Mouse (Mus musculus) monocyte, adult 5-6 weeks (primary cell): ENCODE data around the gene Eps8l3. TPM values are rescaled to one million over a fixed set of nuclear protein-coding genes. Genes with fewer than 3 reads are reported as not detected.
A peak's percentile ranks its signal among the peaks of the same experiment; 100 is the strongest.
"Not testable (repeated sequence)": the region's sequence is repeated elsewhere in the genome, so short reads cannot be mapped to it uniquely, and the experiment has no call there.

ENCODE experiments used
- ATAC-seq: fragments of 153-309, 156-312 bp; replicated peaks from 2 replicates; pipeline ENCODE4 v1.8.0; 2017; ENCODE audit warnings: mild to moderate bottlenecking; ENCODE audit not compliant: low TSS enrichment, insufficient number of reproducible peaks, severe bottlenecking, poor library complexity, low FRiP score
- total RNA-seq: library from RNA; stranded (forward); fragments of 200-1000, 200-491, 200-594 nt; gene quantifications from 3 replicates; pipeline ENCODE4 v1.2.3, GENCODE M21; 2017

Gene Eps8l3
- total RNA-seq, 1 experiment from 2014 or later, result not detected

- no peak for ATAC-seq
These were observed 27.4 kb upstream of the Eps8l3 start for GRCm38 (mm10) chr3:107849693-107850031.

GRCm38 (mm10) chr3:107850418-107851031 lies 26.5 kb upstream of the Eps8l3 start:
- no peak for ATAC-seq

- ATAC-seq, result peak; percentile 30; the same call in 1 of the 2 replicates
These were observed 24.2 kb upstream of the Eps8l3 start for GRCm38 (mm10) chr3:107852786-107853185.

- no peak for ATAC-seq
These were observed 23.5 kb upstream of the Eps8l3 start for GRCm38 (mm10) chr3:107853232-107854181.

GRCm38 (mm10) chr3:107855368-107855767 lies 21.7 kb upstream of the Eps8l3 start:
- ATAC-seq, result no peak

- no peak for ATAC-seq
These were observed 19.4 kb upstream of the Eps8l3 start for GRCm38 (mm10) chr3:107857646-107858045.

GRCm38 (mm10) chr3:107861483-107861882 lies 15.5 kb upstream of the Eps8l3 start:
- not testable (repeated sequence) for ATAC-seq

- no peak for ATAC-seq
These were observed 14.6 kb upstream of the Eps8l3 start for GRCm38 (mm10) chr3:107862471-107862870.

- no peak for ATAC-seq
These were observed 13.6 kb upstream of the Eps8l3 start for GRCm38 (mm10) chr3:107863471-107863870.

- peak; percentile 85 for ATAC-seq
These were observed 13.0 kb upstream of the Eps8l3 start for GRCm38 (mm10) chr3:107863898-107864603.

- no peak for ATAC-seq
These were observed 11.5 kb upstream of the Eps8l3 start for GRCm38 (mm10) chr3:107865364-107866091.

- ATAC-seq, result peak; percentile 77
These were observed 9.9 kb upstream of the Eps8l3 start for GRCm38 (mm10) chr3:107867086-107867485.

- ATAC-seq, result no peak
These were observed 8.6 kb upstream of the Eps8l3 start for GRCm38 (mm10) chr3:107868452-107868851.

- ATAC-seq, result no peak
These were observed 7.9 kb upstream of the Eps8l3 start for GRCm38 (mm10) chr3:107869097-107869496.

- no peak for ATAC-seq
These were observed 7.1 kb upstream of the Eps8l3 start for GRCm38 (mm10) chr3:107869925-107870324.

- ATAC-seq, result no peak
These were observed 3.4 kb upstream of the Eps8l3 start for GRCm38 (mm10) chr3:107873335-107874251.

- ATAC-seq, result no peak
These were observed 1.8 kb upstream of the Eps8l3 start for GRCm38 (mm10) chr3:107875231-107875630.
